Mouse (Mus musculus): ENCODE data around the gene Igsf11. TPM values are rescaled to one million over a fixed set of nuclear protein-coding genes. Genes with fewer than 3 reads are reported as not detected.
"Not testable (repeated sequence)": the region's sequence is repeated elsewhere in the genome, so short reads cannot be mapped to it uniquely, and the experiment has no call there.

The Igsf11 gene
- total RNA-seq, 2 experiments from 2014 or later = 0.17 to 0.18 TPM

DNA sequence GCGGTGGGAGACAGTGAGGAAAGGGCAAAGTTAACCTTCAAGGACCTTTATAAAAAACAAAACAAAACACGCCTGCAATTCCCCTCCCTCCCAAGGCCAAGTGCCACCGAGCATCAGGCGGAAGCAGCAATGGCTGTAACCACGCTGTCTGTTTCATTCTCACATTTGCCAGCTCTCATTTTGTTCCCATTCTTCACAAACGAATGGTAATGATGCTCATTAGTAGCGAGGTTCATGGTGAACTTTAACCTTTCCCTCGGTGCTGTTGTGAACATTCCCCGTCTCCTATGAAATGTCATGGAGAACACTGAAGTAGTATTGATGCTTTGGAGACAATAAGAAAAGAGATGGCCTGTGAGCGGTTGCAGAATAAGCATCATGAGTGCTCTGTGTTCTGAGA, 74.6 kb downstream of the Igsf11 start:
- intact Hi-C loops (cut with DNase I) = no loop called here
- Histone ChIP-seq H3K27ac (no peak overlapping the region), H3K4me3 (no peak overlapping the region)
- DNase-seq = no peak
- no peak for TF ChIP-seq CTCF (IDR thresholded peaks at IDR 0.05)

DNA sequence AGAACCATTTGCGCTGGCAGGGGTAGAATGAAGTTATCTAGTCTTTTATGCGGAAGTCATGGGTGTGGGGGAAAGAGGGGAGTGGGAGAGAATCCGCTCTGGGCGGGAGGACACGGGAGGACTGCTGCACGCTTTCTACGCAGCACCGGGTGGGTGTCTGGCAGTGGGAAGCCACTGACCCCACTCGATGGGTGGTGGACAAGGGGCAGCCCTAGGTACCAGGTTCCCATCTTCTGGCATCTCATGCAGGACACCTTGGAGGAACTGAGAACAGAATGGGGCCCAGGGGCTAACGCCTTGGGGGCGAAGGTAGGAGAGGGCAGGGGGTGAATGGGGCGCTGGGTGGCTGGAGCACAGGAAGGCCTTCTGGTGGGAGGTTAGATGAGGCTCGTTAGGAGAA, 83.7 kb downstream of the Igsf11 start:
- Histone ChIP-seq H3K27ac (no peak overlapping the region), H3K4me3 (no peak overlapping the region)
- DNase-seq = no peak
- TF ChIP-seq CTCF (IDR thresholded peaks at IDR 0.05) = no peak
- intact Hi-C loops (cut with DNase I) = no loop called here

DNA sequence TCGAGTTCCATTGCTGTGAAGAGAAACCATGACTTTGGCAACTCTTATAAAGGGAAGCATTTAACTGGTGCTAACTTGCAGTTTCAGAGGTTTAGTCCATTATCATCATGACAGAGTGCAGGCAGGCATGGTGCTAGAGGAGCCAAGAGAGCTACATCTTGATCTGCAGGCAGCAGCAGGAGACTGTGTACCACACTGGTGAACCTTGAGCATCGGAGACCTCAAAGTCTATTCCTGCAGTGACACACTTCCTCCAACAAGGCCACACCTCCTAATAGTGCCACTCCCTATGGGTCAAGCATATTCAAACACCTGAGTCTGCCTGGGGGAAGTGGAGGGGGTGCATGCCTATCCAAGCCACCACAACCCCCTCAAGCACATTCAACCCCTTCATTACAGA, 86.1 kb downstream of the Igsf11 start:
- TF ChIP-seq CTCF (IDR thresholded peaks at IDR 0.05) = no peak
- Histone ChIP-seq H3K27ac (no peak overlapping the region), H3K4me3 (no peak overlapping the region)
- no peak for DNase-seq
- intact Hi-C loops (cut with DNase I) = no loop called here

DNA sequence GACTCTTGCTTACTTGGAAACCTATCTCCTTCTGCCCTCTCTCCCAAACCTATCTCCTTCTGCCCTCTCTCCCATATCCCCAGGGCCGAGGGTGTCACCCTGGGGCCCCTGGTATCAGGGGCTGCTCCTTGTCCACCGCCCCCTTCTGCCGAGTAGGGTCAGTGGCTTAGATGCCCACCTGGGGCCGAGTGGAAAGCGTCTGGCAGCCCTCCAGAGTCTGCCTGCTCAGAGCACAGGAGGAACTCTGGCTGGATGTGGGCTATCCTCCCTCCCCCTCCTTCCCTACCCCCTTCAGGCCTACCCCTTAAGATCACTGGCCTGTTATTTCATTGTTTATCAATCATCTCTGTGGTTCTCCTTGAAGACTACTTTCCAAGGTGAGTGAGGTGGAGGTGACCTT, 88.1 kb downstream of the Igsf11 start:
- H3K4me3 ChIP-seq = no peak overlapping the region
- no peak for TF ChIP-seq CTCF (IDR thresholded peaks at IDR 0.05)
- intact Hi-C loops (cut with DNase I) = no loop called here
- no peak for DNase-seq
- H3K27ac ChIP-seq = no peak overlapping the region

DNA sequence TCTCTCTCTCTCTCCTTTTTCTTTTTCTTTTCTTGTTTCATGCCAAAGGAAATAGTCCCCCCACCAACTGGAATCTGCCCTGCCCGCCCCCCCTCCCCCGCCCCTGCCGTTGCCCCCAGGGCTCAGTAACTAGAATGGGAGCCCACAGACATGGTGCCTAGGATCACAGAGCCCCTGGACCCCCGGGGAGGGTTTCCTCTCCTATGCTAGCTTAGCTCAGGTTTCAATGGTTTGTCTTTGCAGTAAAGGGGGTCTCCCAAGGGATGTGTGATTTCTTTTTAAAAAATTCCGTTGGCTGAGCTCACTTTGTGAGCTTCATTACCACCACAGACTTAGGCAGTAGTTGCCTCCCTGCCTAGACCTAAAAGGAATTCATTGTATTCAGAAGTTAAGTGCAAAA, 89.6 kb downstream of the Igsf11 start:
- intact Hi-C loops (cut with DNase I) = no loop called here
- no peak for TF ChIP-seq CTCF (IDR thresholded peaks at IDR 0.05)
- Histone ChIP-seq H3K27ac (no peak overlapping the region), H3K4me3 (no peak overlapping the region)
- no peak for DNase-seq

DNA sequence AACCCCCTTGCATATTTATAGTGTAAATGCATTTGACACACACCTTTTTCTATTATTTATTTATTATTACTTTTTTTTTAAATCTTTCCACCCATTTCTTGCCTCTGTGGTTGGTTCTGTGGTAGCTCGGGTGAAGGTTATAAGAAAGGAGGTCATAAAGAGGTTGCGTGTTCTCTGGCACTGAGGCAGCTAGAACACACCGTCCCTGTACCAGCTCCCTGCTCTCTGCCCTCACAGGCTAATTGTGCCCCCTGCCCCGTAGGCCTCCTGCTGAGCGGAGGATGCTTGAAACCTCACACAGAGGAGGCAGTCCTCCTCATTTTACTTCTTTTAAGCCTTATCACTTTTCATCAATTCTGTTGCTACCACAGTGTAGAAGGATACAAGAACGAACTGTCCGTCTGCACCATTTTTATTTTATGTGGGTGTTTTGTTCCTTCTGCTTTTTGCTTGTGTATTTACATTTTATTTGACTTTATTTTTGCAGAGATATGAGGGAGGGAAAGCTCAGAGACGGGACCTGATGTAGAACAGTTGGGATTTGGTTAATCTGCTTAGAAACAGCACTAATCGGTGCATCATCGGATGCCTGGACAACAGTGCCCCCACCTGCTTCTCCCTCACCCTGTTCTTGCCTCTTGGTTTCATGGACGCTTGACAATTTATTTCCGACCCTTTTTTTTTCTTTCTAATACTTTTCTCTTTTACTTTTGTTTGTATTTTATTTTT, 90.2 kb downstream of the Igsf11 start:
- Histone ChIP-seq H3K4me3 (no peak overlapping the region), H3K27ac (no peak overlapping the region)
- intact Hi-C loops (cut with DNase I) = no loop called here
- TF ChIP-seq CTCF (IDR thresholded peaks at IDR 0.05) = no peak
- DNase-seq = no peak

DNA sequence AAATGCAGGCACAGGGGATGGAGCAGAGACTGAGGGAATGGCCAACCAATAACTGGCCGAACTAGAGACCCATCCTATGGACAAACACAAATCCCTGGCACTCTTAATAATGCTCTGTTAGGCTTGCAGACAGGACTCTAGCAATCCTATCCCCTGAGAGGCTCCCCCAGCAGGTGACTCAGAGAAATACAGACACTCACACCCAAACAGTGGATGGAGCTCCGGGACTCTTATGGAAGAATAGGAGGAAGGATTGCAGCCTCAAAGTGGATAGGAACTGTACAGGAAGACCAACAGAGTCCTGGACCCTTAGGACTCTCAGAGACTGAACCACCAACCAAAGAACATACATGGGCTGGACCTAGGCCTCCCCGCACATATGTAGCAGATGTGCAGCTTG, 91.4 kb downstream of the Igsf11 start:
- H3K27ac ChIP-seq; H3K4me3 ChIP-seq; DNase-seq; intact Hi-C loops (cut with DNase I): not testable (repeated sequence)

DNA sequence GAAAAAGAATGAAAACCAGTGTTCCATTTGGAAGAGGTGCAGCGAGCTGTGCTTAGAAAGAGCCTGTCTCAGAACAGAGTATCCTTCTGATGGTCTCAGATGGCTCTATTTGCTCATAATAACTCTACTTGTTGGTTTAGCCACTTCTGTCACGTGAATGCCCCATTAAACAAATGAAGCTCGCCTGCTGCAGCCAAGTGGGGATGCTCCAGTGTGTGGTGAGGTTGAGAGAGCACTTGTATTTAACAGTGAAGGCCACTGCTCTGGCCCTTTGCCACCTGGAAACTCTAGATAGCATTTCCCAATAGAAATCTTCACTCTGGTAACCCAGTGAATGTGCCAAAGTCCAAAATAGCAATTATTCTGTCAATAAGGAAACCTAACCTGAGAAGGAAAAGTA, 92.9 kb downstream of the Igsf11 start:
- no peak overlapping the region for H3K27ac ChIP-seq
- H3K4me3 ChIP-seq = no peak overlapping the region
- DNase-seq = no peak
- no peak for TF ChIP-seq CTCF (IDR thresholded peaks at IDR 0.05)
- intact Hi-C loops (cut with DNase I) = no loop called here

DNA sequence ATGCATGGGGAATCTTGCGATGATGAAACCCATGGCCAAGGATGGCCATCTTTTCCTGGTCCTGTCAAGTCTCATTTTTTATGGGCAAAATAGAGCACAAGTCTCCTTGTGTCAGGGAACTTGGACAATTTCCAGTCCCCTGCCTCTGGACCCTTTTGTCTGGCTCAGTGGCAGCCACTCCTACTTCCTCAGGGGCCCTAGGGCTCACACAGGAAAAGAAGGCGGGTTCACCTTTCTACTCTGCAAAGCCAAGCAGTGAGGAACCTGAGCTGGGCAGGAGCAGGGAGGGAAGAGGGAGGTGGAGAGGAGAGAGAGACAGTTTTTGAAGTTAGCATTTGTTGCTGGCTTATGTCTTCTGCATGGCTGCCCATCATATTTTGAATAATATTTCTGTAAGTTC, 93.9 kb downstream of the Igsf11 start:
- no peak for DNase-seq
- no peak for TF ChIP-seq CTCF (IDR thresholded peaks at IDR 0.05)
- no peak overlapping the region for H3K27ac ChIP-seq
- H3K4me3 ChIP-seq = no peak overlapping the region
- intact Hi-C loops (cut with DNase I) = no loop called here

DNA sequence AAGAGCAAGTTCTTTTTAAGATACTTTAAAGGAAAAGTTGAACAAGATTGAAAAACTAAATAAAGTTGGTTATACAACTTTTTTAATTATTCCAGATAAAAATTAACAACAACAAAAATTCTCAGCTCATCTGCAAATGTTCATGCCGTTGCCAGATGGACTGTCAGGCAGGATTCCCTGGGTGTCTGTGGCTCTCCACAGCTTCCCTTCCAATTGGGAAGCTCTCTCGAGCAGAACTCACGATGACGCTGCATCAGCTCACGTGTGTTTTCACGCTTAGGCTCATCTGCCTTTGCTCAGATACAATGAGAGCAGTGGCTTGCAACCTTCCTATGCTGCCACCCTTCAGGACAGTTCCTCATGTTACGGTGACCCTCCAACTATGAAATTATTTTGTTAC, 101.2 kb downstream of the Igsf11 start:
- intact Hi-C loops (cut with DNase I) = no loop called here
- no peak for TF ChIP-seq CTCF (IDR thresholded peaks at IDR 0.05)
- DNase-seq = no peak
- no peak overlapping the region for H3K27ac ChIP-seq
- no peak overlapping the region for H3K4me3 ChIP-seq

DNA sequence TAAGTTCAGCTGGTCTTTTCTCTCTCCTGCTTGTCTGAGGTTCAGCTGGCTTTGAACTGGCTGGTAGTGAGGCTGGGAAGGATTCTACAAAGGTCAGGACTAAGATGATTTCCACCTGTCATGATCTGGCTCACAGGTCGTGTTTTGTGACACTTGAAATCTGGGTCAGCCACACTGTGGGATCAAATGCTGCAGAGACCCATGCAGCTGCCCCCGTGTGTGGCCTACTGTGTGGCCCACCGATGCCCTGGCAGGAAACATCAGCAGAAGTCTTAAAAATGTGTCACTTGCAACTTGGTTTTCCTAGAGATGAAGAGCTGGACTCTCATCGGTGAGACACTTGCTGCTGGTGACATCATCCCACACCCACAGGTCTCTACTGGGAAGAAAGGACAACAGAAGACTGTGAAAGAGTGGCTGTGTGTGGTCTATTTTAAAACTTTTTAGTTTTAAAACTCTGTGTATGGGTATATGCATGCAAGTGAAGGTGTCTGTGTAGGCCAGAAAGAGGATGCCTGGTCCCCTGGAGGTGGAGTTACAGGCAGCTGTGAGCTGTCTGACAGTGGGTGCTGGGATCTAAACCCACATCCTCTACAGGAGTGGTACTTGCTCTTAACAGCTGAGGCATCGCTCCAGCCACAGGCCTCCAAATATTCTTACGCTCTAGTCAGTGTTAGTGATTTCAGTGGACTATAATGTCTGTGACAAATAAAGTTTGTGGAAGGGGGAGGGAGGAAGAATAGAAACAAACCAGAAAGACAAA, 106.2 kb downstream of the Igsf11 start:
- no peak for TF ChIP-seq CTCF (IDR thresholded peaks at IDR 0.05)
- DNase-seq = no peak
- H3K4me3 ChIP-seq = no peak overlapping the region
- H3K27ac ChIP-seq = no peak overlapping the region
- intact Hi-C loops (cut with DNase I) = no loop called here

DNA sequence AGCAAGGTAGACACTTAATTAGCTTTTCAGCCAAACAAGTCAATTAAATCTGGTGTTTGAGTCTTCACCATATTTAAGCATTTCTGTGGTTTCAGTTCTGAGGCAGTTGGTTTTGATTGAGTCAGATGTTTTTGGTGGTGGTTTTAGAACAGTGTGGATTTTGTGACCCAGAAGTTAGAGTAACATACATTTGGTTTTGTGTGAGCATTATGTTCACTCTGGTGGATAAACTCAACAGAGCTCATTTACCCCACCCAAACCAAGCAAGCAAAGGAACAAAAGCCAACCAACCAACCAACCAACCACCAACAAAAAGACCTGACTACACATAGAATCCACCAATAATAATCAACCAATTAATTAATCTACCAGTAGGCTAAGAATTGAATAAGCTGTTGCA, 106.8 kb downstream of the Igsf11 start:
- no peak overlapping the region for H3K27ac ChIP-seq
- DNase-seq = no peak
- H3K4me3 ChIP-seq = no peak overlapping the region
- intact Hi-C loops (cut with DNase I) = no loop called here
- TF ChIP-seq CTCF (IDR thresholded peaks at IDR 0.05) = no peak

DNA sequence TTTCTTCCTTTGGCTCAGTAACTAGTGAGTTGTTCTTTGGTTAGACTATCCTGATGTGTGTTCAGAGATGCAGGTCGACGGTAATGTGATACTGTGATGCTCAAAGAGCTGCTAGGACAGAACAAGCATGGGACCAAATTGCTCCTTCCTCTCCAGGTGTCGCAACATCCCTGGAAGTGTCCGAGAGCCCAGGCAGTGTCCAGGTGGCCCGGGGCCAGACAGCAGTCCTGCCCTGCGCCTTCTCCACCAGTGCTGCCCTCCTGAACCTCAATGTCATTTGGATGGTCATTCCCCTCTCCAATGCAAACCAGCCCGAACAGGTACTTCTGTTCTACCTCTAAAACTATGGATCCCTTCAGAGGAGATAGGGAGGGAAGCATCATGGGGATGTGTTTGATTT, 114.5 kb downstream of the Igsf11 start:
- TF ChIP-seq CTCF (IDR thresholded peaks at IDR 0.05) = no peak
- no peak for DNase-seq
- intact Hi-C loops (cut with DNase I) = no loop called here

DNA sequence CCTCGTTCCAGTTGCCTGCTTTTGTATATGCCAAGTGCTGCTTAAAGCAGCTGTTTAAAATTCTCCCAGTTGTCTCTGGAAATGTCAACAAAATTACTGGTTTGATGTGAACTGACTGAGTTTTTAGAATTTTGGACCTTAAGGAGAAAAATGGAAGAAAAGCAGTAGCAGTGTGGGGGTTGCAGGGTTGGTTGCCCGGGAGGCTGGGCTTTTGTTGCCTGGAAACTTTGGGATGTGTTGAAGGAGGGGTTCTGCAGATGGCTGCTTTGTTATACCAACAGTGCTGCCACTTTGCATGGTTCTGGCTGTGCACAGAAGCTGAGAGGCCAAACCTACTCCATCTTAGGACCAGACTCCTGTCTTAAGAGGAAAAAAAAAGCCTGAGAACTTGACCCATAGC, 127.0 kb downstream of the Igsf11 start:
- TF ChIP-seq CTCF (IDR thresholded peaks at IDR 0.05) = no peak
- DNase-seq = no peak
- H3K4me3 ChIP-seq = no peak overlapping the region
- intact Hi-C loops (cut with DNase I) = no loop called here
- no peak overlapping the region for H3K27ac ChIP-seq

More for the DNA sequence above, 114.5 kb downstream of the Igsf11 start:
- H3K27ac ChIP-seq = no peak overlapping the region
- no peak overlapping the region for H3K4me3 ChIP-seq
